Mouse (Mus musculus) lung, adult 18-20 months (tissue): ENCODE data around the gene Sntb2.

Experiments used
- DNase-seq, 2 experiments: peaks; one replicate each; pipeline ENCODE4 v3.0.0; 2022; ENCODE audit warnings: mixed read lengths in 2 of 2

Gene Sntb2

DNA sequence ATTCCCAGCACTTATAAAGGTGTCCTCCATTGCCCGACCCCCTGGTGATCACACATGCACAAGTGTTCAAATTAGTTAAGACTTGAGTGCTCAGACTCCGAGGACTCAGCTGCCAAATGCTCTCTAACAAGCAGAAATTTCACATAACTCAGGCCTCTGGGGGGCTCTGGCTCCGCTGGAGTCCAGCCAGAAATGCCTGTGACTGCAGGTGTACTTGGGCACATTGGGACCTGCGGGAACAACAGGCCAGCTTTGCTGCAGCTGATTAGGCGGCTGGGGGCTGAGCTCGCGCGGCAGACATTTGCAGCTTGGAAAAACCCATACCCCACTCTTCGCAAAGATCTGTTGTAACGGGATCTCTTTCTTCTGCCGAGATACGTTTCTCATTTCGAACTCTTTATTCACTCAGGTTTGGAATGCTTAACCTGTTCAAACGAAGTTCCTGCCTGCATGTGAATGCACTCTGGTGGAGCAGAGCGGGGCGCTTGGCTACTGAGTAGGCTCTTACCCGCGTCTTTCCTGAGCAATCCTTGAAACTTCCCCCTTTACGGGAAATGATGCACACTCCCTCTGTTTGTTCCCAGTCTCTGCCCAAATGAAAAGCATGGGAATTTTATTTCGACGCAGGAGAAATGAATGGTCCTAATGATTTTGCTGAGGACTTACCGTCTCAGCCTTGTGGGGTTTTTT, 3.0 kb upstream of the Sntb2 start:
- peak in 1 of 2 experiments; percentile 10 for DNase-seq

DNA sequence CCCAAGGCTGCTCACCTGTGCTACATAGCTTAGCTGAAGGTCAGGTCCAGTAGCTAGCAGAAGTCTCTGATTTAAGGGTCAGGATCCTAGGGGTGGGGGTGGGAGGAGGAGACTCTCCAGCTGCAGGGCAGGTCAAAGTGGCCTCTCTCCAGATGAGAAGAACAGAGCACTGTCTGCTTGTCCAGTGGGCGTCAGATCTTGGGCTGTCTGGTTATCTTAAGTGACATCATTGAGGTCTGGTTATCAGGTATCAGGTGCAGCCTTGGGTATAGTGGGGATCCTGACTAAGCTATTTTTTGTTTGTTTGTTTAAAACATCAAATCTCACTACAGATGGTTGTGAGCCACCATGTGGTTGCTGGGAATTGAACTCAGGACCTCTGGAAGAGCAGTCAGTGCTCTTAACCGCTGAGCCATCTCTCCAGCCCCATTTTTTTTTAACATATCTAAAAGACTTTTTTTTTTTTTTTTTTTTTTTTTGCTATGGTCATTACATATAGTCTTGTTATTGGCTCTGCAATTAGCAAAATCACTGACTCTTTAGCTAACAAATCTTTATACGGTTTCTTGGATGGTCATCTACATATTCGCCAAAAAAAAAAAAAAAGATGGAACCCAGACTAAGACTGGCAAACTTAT, 1.9 kb upstream of the Sntb2 start:
- DNase-seq: no peak

DNA sequence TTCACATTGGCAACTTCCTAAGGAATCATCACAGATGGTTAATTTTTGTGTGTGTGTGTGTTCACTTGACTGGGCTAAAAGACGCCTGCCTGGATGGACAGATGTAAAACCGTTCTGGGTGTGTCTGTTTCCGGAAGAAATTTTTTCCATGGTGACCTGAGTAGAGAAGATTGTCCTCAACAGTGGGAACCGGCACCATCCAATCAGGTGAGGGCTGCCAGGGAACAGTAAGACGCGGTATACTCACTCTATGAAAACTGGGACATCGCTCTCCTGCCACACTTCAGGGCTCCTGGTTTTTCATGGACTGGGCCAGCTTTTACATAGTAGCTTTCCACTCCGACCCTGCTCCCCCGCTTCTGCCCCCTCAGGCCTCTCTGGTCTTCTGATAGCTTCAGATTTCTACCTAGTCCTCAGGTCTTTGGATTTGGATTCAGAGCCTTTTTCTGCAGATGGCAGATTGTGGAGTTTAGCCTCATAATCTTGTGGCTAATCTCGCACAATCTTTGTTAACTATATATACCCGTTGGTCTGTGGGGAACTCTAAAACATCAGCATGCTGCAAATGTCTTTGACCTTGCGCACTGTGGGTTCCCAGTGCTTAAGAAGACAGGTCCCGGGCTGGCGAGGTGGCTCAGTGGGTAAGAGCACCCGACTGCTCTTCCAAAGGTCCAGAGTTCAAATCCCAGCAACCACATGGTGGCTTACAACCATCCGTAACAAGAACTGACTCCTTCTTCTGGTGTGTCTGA, 1.1 kb upstream of the Sntb2 start:
- no peak for DNase-seq

DNA sequence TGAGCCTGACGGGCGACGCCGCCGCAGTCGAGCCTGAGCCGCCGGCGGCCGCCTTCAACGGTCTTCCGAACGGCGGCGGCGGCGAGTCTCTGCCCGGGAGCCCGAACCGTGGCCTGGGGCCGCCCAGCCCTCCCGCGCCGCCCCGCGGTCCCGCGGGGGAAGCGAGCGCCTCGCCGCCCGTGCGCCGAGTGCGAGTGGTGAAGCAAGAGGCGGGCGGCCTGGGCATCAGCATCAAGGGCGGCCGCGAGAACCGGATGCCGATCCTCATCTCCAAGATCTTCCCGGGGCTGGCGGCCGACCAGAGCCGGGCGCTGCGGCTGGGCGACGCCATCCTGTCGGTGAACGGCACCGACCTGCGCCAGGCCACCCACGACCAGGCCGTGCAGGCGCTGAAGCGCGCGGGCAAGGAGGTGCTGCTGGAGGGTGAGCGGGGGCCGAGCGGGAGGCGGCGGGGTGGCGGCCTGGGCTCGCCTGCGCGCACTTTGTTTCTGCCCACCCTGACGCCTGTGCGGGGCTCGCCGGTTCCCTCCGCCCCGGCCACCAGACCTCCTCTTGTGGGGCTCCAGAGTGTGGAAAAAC, 438 bp downstream of the Sntb2 start:
- DNase-seq: peak; percentile 64 to 65

DNA sequence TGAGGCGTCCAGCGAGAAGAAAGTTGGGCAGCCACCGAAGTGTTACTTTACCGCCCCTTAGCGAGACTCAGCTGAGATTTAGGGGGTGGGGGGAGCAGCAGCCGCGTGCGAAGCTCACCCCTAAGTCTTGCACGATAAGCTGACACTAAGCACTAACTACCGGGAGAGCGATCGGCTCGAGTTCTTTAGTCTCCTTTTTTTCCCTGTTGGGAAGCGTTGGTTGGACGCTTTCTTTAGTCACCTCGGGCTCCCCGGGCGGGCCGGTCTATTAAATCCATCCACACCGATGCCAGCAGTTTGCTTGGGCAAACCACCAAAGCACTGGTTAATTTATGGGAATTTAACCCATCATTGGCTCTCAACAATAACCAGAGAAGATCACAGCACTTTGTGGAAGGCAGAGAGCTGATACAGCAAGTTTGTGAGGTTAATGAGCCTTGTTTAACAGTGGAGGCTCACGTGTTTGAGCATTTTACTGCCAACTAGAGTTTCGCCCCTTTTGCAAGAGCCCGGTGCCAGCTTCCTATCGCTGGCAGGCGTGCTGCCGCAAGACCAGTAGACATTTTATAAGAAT, 1.0 kb downstream of the Sntb2 start:
- DNase-seq: peak; percentile 45 to 61

DNA sequence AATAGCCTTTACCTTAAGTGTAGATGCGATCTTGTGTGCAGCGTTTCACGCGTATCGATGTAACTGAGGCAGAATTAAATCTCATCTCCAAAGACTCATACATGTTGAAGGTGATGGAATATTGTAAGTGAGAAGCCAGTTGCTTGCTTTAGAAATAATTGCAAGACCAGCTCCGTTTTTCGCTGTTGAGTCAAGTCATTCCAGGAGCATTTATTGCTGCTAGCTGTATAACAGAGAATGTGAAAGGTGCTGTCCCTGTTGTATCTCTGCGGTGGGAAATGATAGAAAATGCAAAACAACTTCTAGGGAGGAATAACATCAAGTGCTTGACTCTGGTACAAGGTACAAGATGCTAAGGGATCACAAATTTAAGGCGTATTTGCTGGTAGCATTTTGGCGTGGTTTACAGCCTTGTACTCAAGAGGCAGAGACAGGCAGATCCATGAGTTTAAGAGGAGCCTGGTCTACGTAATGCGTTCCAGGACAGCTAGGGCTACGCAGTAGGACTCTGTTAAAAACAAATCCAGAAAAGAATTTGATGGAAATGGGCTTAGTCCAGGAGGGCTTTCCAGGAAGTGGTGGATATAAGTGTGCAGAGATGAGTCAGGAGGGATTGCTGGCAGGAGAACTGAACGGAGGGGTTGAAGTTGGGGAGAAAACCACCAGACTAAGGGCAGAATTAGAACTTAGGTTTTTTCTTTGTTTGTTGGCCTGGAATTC, 1.7 kb downstream of the Sntb2 start:
- DNase-seq: no peak

DNA sequence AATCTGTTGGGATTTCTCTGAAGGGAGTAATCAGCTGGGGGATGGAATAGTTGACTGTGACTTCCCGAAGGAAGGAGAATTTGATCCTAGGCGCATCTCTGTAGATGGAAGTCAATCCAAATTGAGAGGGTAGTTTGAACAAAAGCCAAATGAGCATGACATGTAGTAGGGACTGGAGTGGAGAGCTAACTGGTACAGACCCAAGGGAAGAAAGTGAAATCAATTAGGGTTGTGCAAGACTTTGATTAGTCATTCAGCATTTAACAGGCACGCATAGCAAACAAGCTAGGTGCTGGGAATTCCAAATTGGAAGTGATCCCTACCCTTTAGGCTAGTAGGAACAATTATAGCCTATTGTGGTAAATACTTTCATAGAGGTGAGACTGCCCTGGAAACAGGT, 6.3 kb downstream of the Sntb2 start:
- DNase-seq: no peak

DNA sequence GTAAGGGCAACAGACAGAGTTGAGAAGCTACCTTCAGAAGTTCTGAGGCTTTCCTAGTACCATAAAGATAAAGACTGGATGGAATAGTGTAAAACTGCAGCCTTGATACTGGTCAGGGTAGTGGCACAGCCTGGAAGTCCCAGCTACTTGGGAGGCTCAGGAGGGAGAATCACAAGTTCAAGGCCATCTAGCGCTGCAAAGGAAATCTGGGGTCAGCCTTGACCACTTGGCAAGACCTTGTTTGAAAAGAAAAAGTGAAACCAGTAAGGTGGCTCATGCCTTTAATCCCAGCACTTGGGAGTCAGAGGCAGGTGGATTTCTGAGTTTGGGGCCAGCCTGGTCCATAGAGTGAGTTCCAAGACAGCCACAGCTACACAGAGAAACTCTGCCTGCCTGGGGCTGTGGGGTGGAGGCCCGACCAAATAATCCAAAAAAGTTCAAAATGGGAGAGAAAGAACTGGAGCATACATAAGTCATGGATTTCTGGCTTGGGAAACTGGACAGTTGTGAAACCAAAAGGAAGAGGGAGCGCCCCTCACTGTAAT, 8.4 kb downstream of the Sntb2 start:
- no peak for DNase-seq

DNA sequence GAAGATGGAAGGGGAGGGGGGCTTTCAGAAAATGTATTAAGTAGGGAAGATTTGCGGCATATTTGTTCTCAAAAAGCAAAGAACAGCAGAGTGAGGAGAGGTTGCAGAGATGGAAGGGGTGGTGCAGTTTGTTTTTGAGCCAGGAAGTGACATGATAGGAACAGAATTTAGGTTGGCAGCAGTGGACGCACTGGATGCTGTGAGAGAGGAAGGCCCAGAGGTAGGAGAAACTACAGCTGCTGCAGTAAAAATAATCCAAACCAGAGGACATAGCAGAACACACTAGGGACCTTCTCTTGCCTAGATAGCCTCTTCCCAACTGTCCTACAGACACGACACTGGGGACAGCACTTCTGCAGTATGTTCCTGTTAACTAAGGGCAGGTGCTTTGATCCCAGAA, 9.2 kb downstream of the Sntb2 start:
- DNase-seq: peak; percentile 35 to 54

DNA sequence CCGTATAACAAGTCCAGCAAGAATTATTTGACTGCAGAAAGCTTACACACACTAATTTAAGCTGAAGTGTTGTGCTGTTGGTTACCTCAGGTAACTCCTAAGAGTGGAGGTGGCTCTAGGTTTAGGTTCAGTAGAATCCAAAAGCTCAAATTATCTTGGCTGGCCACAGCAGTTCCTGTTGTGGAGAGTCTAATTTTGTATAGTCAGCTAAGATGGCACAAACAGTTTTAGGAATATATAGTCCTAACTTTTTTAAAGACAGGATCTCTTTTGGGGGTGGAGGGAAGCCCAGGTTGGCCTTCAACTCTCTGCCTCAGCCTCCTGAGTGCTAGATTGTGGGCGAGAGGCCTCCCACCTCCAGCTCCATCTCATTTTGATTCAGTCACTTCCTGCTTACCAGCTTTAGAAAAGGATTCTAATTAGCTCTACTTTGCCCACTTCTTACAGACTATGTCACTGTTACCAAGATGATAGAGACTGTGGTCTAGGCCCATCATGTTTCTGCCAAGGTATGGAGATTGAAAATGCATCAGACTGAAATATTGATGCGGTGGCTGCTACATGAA, 13.2 kb downstream of the Sntb2 start:
- no peak for DNase-seq

DNA sequence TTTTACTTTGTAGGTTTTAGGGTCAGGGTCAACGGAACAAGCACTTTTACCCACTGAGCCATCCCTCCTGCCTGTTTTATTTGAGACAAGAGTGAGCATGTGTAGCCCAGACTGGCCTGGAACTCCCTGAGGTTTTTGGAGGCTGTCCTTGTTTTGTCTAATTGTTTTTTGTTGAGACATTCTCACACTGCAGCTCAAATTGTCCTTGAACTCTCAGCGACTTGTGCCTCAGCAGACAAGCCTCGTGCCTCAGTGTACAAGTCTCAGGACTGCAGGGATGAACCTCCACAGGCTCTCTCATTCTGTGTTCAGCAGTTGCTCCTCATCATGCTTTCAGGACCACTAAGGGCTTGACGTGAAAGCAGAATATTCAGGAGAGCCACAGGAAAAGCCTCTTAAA, 16.2 kb downstream of the Sntb2 start:
- DNase-seq: no peak

DNA sequence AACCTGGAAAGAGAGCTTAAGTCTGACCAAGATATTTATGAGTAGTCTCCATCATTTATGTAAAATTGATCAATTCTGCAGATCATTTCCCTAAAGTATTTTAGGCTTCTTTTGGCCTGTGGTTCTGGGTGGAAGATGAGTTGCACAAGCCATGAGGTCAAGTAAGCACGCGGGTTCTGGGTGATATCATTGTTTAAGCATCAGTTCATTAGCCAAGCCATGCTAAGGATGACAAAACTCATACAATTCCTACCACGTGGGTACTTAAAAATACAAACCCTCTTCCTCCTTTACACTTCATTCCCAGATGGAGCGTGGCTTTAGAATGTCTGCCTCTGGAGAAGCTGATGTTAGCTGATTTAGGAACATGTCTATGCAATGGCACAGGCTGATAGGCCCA, 18.0 kb downstream of the Sntb2 start:
- peak in 1 of 2 experiments; percentile 27 for DNase-seq

DNA sequence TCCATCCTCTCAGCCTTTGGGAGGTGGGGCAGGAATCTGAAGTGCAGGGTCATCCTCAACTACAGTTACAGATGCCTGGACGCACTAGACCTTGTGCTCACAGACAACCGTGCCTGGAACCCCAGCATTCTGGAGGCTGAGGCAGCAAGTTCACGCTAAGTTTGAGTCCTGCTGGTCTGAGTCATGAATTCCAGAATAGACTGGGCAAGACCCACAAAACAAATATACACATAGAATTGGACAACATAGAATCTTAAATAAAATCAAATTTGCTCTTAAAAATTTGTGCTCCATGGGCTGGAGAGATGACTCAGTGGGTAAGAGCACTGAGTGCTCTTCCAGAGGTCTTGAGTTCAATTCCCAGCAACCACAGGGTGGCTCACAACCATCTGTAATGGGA, 21.5 kb downstream of the Sntb2 start:
- no peak for DNase-seq

DNA sequence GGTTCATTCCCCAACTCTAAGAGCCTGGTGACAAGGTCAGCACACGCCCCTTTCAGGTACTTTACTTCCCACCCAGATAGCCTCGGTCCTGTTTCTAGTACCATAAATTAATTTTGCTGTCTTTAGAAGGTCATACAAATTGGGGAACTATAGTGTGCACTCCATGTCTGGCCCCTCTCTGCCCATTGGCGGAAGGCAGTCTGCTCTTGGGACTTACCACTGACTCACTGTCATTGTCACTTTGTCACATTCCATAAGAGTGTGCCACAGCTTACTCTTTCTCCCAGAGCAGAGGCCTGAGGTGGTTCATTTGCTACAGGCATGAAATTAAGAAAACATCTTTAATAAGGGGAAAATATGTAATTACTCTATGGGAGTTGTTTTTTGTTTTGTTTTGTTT, 22.7 kb downstream of the Sntb2 start:
- no peak for DNase-seq

DNA sequence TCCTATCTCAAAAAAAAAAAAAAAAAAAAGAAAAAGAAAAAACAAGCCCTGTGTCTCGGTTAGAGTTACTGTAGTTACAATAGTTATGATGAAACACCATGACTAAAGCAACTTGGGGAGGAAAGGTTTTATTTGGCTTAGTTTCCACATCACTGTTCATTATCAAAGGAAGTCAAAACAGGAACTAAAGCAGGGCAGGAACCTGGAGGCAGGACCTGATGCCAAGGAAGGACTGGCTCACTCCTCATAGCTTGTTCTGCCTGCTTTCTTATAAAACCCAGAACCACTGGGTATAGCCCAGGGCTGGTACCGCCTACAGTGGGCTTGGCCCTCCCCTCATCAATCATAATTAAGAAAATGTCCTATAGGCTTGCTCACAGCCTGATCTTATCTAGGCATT, 24.1 kb downstream of the Sntb2 start:
- no peak for DNase-seq

DNA sequence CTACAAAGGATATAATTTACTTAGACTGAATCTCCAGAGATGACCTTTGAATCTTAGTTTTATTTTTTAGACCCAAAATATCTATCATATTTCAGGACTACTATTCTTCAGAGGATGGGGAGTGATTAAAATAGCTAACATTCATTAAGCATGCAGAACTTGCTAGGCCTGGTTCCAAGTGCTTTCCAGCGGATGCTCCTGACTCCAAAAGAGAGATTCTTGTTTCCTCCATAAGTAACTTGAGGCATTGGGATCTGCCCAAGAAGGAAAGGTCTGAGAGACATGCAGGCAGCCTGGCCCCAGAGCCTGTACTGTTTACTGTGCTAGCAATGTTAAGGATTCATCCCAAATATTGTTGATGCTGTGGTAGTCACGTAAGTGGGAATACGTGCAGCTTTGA, 26.8 kb downstream of the Sntb2 start:
- DNase-seq: no peak

DNA sequence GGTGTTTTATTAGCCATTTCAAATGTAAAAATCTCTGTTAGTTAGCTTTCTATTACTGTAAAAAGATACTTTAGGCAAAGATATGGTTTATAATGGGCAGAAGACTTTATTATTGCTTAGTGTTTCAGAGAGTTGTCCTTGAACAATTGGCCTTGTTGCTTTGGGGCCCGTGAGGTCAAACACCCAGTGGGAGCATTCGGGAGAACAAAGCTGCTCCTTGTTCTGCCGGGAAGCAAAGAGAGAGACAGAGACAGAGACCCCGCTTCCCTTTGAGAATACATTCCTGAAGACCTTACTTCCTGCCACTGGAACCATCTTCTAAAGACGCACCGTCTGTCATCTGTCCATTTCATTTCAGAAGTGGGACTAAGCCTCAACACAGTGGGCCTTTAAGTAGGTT, 27.8 kb downstream of the Sntb2 start:
- DNase-seq: no peak

DNA sequence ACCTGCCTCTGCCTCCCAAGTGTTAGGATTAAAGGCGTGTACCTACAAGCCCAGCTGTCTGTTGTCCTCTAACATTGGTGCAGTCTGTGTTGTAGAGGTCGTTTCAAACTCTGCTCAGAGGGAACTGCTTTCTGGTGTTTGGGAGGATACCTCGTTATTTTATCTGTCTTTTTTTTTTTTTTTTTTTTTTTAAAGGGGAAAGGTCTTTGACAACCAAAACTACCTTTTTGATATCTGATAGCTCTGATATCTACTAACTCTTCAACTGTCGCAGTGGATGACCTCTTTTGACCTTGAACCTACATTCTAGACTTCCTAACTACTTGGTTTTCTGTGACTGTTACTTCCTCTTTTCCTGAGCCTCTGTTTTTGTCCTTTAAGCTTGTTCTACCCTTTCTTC, 29.0 kb downstream of the Sntb2 start:
- DNase-seq: no peak

DNA sequence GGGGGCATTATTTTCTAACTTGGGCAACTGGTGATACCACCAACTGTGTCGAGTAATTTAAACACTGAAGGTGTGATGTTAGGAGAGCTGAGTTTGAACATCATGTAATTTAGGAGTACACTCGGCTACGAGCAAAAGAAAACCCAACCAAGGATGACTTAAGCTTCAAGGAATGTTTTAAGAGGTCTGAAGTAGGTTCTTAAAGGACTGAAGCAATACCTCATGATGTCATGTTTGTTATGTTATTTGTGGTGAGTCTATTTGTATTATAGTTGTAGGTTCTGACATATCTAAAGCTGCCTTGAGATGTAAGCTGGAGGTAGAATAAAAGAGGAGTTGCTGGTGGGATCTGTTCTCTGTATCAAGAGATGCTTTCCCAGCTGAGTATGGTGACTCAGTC, 34.4 kb downstream of the Sntb2 start:
- no peak for DNase-seq

DNA sequence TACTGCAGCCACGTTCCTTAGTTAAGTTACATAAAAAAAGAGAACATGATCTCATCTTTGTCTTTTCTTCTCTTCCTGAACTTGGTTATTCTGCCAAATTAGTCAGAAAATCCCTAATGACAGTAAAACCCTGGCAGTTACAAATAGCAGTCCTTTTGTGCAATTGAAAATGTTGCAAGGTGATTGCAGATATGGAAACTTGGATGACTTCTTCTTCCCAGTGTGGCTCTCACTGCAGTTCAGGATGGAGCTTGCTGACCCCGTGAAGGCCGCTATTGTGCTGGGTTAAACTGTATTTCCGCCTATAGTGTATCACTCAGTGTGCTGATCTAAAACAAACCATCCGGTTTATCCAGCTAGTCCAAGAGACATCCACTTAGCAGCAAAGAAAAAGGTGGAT, 36.4 kb downstream of the Sntb2 start:
- peak; percentile 28 to 41 for DNase-seq

DNA sequence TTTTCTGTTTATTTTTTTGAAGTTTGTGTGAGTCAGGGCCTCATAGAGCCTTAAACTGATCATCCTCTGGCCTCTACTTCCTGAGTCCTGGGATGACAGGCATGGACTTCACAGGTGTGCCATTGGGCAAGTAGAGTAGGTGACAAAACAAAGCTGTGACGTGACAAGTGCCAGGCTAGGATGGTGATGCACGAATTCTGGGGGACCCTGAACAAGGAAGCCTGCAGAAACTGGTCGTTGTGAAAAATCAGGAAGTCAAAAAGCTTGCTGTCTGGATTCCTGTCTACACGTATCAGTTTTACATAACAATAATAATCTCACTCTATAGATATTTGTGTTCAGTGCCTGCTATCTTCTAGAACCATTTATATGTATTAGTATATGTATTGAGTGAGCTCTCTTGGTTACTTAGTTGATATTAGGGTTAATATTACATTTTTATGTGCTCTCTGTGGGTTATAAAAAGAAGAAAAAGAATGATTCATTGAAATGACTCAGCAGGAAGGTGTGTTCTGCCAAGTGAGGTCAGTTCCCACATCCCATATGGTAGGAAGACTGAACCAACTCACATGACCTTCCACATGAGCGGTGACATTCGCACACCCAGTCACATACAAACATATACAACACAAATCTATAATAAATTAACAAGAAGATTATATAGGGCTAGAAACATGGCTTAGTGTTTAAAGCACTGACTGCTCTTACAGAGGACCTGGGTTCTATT, 37.2 kb downstream of the Sntb2 start:
- no peak for DNase-seq
